Mouse (Mus musculus): Measurements from ENCODE around the gene Irgm1. TPM values are rescaled to one million over a fixed set of nuclear protein-coding genes. Genes with fewer than 3 reads are reported as not detected.
"Not testable (repeated sequence)": the region's sequence is repeated elsewhere in the genome, so short reads cannot be mapped to it uniquely, and the experiment has no call there.

The Irgm1 gene
- polyA plus RNA-seq, 1 experiment from 2014 or later = 3.0 TPM

DNA sequence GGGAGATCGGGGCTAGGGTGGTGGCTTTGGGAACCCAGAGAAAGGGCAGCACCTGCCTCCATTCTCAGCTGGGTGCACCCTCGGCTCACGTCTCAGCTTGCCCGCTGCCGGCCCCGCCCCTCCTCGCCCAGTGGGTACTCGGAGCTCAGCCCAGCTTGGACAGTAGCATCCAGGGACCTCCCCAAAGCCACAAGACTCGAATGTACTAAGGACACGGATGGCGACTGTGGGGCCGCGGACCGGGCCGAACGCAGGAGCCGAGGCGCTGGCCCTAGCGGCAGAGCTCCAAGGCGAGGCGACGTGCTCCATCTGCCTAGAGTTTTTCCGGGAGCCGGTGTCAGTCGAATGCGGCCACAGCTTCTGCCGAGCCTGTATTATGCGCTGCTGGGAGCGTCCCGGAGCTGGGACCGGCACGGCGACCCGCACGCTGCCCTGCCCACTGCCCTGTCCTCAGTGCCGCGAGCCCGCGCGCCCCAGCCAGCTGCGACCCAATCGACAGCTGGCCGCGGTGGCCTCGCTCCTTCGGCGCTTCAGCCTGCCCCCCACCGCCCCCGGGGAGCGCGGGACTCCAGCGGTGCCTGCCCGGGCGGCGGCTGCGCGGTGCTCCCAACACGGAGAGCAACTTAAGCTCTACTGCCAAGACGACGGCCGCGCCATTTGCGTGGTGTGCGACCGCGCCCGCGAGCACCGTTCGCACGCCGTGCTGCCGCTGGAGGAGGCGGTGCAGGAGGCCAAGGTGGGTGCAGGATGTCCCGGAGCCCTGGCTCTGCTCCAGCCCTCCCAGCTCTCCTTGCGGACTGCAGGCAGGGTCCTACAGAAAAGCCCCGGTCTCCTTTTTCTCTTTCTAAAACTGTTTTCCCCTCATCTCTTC is 33.9 kb downstream of the Irgm1 start:
- under 1% methylated on average over 77 of the region's 77 CpGs for WGBS
- Histone ChIP-seq H3K27me3 (ENCODE audit: insufficient read depth, poor library complexity, severe bottlenecking) (peaks cover 40% of the 10 kb centered on the region), H3K9me3 (no peaks in the 10 kb centered on the region), H3K27ac (peak overlapping the region; percentile 79), H3K4me1 (peaks cover 13% of the 10 kb centered on the region), H3K4me3 (peak overlapping the region; percentile 93), H3K36me3 (no peaks in the 10 kb centered on the region)
- peak; percentile 82 for DNase-seq (ENCODE audit: low spot score)

GRCm38 (mm10) chr11:48836990-48837309 is 34.5 kb downstream of the Irgm1 start:
- Histone ChIP-seq H3K9me3 (no peaks in the 10 kb centered on the region), H3K27me3 (ENCODE audit: insufficient read depth, poor library complexity, severe bottlenecking) (peaks cover 34% of the 10 kb centered on the region), H3K27ac (peak overlapping the region; percentile 79; the same call in 1 of the 2 replicates), H3K4me1 (peaks cover 13% of the 10 kb centered on the region), H3K4me3 (peak overlapping the region; percentile 93), H3K36me3 (no peaks in the 10 kb centered on the region)
- no peak for DNase-seq (ENCODE audit: low spot score)
- WGBS = 9% methylated on average over 11 of the region's 11 CpGs

GRCm38 (mm10) chr11:48835923-48836322 is 35.6 kb downstream of the Irgm1 start:
- no peaks in the 10 kb centered on the region for H3K9me3 ChIP-seq
- no peak overlapping the region for H3K4me3 ChIP-seq
- peaks cover 34% of the 10 kb centered on the region for H3K27me3 ChIP-seq (ENCODE audit: insufficient read depth, poor library complexity, severe bottlenecking)
- DNase-seq (ENCODE audit: low spot score) = no peak
- 72% methylated on average over 6 of the region's 6 CpGs for WGBS
- peaks cover 13% of the 10 kb centered on the region for H3K4me1 ChIP-seq
- H3K36me3 ChIP-seq = no peaks in the 10 kb centered on the region
- no peak overlapping the region for H3K27ac ChIP-seq

GRCm38 (mm10) chr11:48833731-48834639 is 37.5 kb downstream of the Irgm1 start:
- Histone ChIP-seq H3K4me1 (peaks cover 13% of the 10 kb centered on the region), H3K36me3 (no peaks in the 10 kb centered on the region), H3K4me3 (peak overlapping the region; percentile 68), H3K27me3 (ENCODE audit: insufficient read depth, poor library complexity, severe bottlenecking) (peaks cover 22% of the 10 kb centered on the region), H3K27ac (no peak overlapping the region), H3K9me3 (no peaks in the 10 kb centered on the region)
- 1% methylated on average over 30 of the region's 30 CpGs for WGBS
- DNase-seq (ENCODE audit: low spot score) = peak; percentile 93

DNA sequence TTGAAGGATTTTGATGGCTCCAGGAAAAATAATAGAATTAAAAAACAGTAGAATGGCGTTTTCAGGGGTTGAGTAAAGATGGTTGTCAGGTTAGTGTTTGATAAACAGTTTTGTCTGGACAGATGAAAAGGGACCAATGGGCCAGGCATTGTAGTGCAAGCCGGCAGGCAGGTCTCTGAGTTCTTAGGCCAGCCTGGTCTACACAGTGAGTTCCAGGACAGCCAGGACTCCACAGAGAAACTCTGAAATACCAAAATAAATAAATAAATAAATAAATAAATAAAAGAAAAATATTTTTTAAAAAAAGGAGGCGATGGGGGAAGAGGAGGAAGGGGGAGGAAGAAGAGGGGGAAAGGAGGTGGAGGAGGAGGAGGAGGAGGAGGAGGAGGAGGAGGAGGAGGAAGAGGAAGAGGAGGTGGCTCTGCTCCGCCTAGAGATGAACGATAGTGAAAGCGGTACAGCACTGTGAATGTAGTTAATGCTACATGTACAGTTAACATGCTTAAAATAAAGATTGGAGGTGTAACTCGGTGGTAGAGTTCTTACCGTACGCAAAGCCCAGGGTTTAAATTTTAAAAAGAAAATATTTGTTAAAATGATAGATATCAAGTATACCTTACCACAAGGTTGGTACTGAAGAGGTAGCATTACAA is 38.3 kb downstream of the Irgm1 start:
- H3K9me3 ChIP-seq = no peaks in the 10 kb centered on the region
- 43% methylated on average over 8 of the region's 9 CpGs for WGBS
- H3K27me3 ChIP-seq (ENCODE audit: insufficient read depth, poor library complexity, severe bottlenecking) = peaks cover 17% of the 10 kb centered on the region
- H3K27ac ChIP-seq = no peak overlapping the region
- no peak for DNase-seq (ENCODE audit: low spot score)
- H3K4me1 ChIP-seq = peaks cover 8% of the 10 kb centered on the region
- no peaks in the 10 kb centered on the region for H3K36me3 ChIP-seq
- peak overlapping the region; percentile 68 for H3K4me3 ChIP-seq

- H3K4me1 ChIP-seq = no peaks in the 10 kb centered on the region; the same call in 1 of the 2 replicates
- WGBS = 70% methylated on average over 2 of the region's 2 CpGs
- H3K9me3 ChIP-seq = no peaks in the 10 kb centered on the region
- no peak overlapping the region for H3K27ac ChIP-seq
- no peak overlapping the region for H3K4me3 ChIP-seq
- H3K36me3 ChIP-seq = no peaks in the 10 kb centered on the region
- peaks cover 4% of the 10 kb centered on the region; the same call in 1 of the 2 replicates for H3K27me3 ChIP-seq (ENCODE audit: insufficient read depth, poor library complexity, severe bottlenecking)
- no peak for DNase-seq (ENCODE audit: low spot score)
These were observed 40.2 kb downstream of the Irgm1 start for GRCm38 (mm10) chr11:48831273-48831672.

DNA sequence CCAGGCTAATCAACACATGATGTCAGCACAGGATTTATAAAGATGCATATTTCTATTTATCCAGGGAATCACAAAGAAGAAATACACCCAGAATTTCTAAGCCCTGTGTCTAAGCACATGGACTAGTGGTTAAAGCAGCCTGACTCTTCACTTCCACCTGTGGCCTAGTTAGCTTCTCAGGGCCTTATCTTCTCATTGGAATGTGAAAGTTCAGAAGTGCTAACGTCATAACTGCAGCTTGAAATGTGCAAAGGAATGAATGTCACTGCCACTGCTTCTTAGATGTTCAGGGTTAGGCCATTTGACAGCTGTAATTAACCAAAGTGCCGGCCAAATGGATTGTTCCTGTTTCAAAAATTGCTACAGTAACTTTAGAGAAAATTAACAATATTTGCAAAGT is 41.2 kb downstream of the Irgm1 start:
- DNase-seq (ENCODE audit: low spot score) = no peak
- Histone ChIP-seq H3K4me1 (no peaks in the 10 kb centered on the region; the same call in 1 of the 2 replicates), H3K27me3 (ENCODE audit: insufficient read depth, poor library complexity, severe bottlenecking) (no peaks in the 10 kb centered on the region), H3K27ac (no peak overlapping the region), H3K9me3 (no peaks in the 10 kb centered on the region), H3K4me3 (no peak overlapping the region), H3K36me3 (no peaks in the 10 kb centered on the region)
- 47% methylated on average over 2 of the region's 2 CpGs for WGBS

GRCm38 (mm10) chr11:48827926-48828325 is 43.6 kb downstream of the Irgm1 start:
- Histone ChIP-seq H3K4me1 (no peaks in the 10 kb centered on the region; the same call in 1 of the 2 replicates), H3K4me3 (no peak overlapping the region), H3K36me3 (no peaks in the 10 kb centered on the region), H3K27me3 (ENCODE audit: insufficient read depth, poor library complexity, severe bottlenecking) (peaks cover 11% of the 10 kb centered on the region), H3K9me3 (no peaks in the 10 kb centered on the region), H3K27ac (no peak overlapping the region)
- WGBS = 71% methylated on average over 6 of the region's 6 CpGs
- no peak for DNase-seq (ENCODE audit: low spot score)

DNA sequence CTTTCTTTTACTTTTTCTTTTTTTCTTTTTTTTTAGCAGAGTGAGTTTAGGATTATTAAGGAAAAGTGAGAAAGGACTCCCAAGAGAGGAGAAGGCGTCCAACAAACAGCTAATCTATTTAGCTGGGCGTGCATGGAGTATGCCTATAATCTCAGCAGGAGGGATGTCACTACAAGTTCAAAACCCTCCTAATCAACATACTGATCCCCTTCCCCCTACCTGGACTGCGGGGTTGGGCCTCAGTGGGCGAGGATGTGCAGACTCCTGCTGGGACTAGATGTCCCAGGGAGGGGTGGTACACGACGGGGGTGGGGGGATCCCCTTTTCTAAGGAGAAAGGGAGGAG is 44.8 kb downstream of the Irgm1 start:
- Histone ChIP-seq H3K36me3 (no peaks in the 10 kb centered on the region), H3K4me3 (peak overlapping the region; percentile 59), H3K4me1 (no peaks in the 10 kb centered on the region; the same call in 1 of the 2 replicates), H3K27ac (peak overlapping the region; percentile 72; the same call in 1 of the 2 replicates), H3K27me3 (ENCODE audit: insufficient read depth, poor library complexity, severe bottlenecking) (peaks cover 11% of the 10 kb centered on the region), H3K9me3 (no peaks in the 10 kb centered on the region)
- DNase-seq (ENCODE audit: low spot score) = no peak
- 2% methylated on average over 6 of the region's 6 CpGs for WGBS

- H3K36me3 ChIP-seq; H3K4me1 ChIP-seq; DNase-seq (ENCODE audit: low spot score); H3K9me3 ChIP-seq: not testable (repeated sequence)
- under 1% methylated on average over 66 of the region's 92 CpGs for WGBS
- H3K27me3 ChIP-seq (ENCODE audit: insufficient read depth, poor library complexity, severe bottlenecking) = peaks cover 11% of the 10 kb centered on the region
- peak within 1 kb of the TSS; percentile 59 for H3K4me3 ChIP-seq
- H3K27ac ChIP-seq = peak within 1 kb of the TSS; percentile 72; the same call in 1 of the 2 replicates
These were observed 45.3 kb downstream of the Irgm1 start, which contains the start of the genes Trim7 and Gm12184 for GRCm38 (mm10) chr11:48825979-48826751. Trim7 (plus strand) TSS chr11:48826140. Gm12184 (minus strand) TSS chr11:48826655.

DNA sequence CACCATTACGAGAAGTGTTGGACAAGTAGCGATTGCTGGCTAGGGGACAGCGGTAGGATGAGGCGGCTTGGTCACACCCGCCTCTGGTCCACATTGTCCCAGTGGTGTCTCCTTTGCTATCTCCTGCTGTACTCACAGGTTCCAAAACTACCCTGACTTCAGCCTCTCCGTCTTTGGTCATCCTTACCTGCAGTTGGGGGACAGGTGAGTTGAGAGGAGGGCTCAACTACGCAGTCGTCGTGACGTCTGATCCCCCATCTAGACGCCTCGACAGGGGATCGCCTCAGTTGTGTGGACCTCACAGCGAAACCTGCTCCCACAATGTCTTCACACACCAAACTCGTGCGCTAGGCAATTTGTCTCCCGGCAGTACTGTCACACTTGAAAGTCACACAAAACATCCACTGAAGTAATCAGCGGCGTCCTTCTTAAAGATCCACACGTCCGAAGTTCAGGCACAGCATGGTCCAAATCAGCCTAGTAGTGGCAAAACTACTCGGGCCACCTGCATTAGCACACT is 47.1 kb downstream of the Irgm1 start:
- H3K4me1 ChIP-seq = no peaks in the 10 kb centered on the region; the same call in 1 of the 2 replicates
- H3K27ac ChIP-seq = no peak overlapping the region
- H3K4me3 ChIP-seq = peak overlapping the region; percentile 56
- WGBS = 3% methylated on average over 22 of the region's 22 CpGs
- no peaks in the 10 kb centered on the region for H3K9me3 ChIP-seq
- no peaks in the 10 kb centered on the region for H3K36me3 ChIP-seq
- DNase-seq (ENCODE audit: low spot score) = no peak
- peaks cover 11% of the 10 kb centered on the region for H3K27me3 ChIP-seq (ENCODE audit: insufficient read depth, poor library complexity, severe bottlenecking)

GRCm38 (mm10) chr11:48823536-48823972 is 47.9 kb downstream of the Irgm1 start:
- Histone ChIP-seq H3K9me3 (no peaks in the 10 kb centered on the region), H3K4me3 (peak overlapping the region; percentile 56), H3K4me1 (no peaks in the 10 kb centered on the region; the same call in 1 of the 2 replicates), H3K27ac (no peak overlapping the region), H3K27me3 (ENCODE audit: insufficient read depth, poor library complexity, severe bottlenecking) (peaks cover 11% of the 10 kb centered on the region), H3K36me3 (no peaks in the 10 kb centered on the region)
- peak; percentile 89 for DNase-seq (ENCODE audit: low spot score)
- WGBS = under 1% methylated on average over 15 of the region's 15 CpGs

Measured in heart, embryonic 10.5 days (tissue).